ENCODE assay signal across 8 mouse cellular contexts in the genomic region with DNA sequence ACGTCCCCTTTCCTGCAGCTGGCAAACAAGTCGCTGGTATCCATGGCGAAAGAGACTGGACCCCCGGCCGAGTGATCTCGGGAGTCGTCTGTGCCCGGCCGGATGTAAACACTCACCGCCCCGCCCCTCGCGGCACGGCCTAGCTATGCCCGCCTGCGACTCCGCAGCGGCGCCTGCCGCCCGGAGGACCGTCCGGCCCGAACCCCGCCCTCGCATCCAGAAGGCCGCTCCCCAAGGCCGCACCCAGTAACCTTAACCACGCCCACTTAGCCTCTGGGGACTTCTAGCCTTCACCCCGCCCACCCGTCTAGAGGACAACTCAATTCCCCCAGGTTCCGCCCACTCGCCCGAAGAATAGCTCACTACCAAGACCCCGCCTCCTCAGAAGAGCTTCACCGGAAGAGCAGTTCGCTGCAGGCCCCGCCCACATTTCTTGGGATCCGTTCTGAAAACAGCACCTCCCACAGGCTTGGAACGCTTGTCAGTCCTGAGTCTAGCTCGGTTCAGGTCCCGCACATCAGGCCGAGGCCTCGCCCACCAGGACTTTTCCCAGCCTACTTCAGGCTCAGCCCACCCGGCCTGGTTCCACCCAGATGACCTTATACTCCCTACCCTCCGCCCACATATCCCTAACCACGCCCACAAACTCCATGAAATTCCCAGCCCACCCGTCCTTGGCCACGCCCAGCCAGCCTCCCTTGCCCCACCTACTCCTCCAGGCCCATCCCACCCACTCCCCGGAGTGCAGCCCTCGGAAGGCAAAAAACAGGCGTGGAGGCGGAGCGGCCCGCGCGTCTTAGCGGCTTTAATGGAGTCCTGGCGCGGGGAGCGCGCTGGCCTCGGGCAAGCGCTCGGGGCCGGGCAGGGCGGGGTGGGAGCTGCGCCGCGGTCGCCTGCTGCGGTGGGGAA. TPM values are rescaled to one million over a fixed set of nuclear protein-coding genes. Genes with fewer than 3 reads are reported as not detected.
DNase-seq lines count a peak whose midpoint lies in the region; ATAC-seq and TF ChIP-seq lines count a peak whose summit lies in the region.

Gene Abtb1 (minus strand): TSS at position 204 of the 909 bp plus-strand sequence.

- no peaks in the 10 kb centered on the region for H3K9me3 ChIP-seq in hindbrain, embryonic 10.5 days
- H3K9me3 ChIP-seq in lung, postnatal 0 days (ENCODE audit: low read length) = no peaks in the 10 kb centered on the region

- peak; percentile 100 for DNase-seq in MN1 (ENCODE audit: low spot score)
- DNase-seq in cerebellum, adult 9-10 months = peak; percentile 99
- DNase-seq in hindbrain, embryonic 10.5 days (ENCODE audit: low spot score) = peak; percentile 99
- peak; percentile 100 for DNase-seq in layer of hippocampus, adult 9-11 months
- DNase-seq in lung, postnatal 0 days (ENCODE audit: low spot score) = peak; percentile 100
- DNase-seq in ovary, postnatal 14 days (ENCODE audit: low spot score) = peak; percentile 99
- DNase-seq in thymus, postnatal 14 days = peak; percentile 97

- under 1% methylated on average over 72 of the region's 72 CpGs for WGBS in hindbrain, embryonic 10.5 days
- 1% methylated on average over 64 of the region's 72 CpGs for WGBS in lung, postnatal 0 days

- peak within 1 kb of the TSS; percentile 91 for H3K27ac ChIP-seq in hindbrain, embryonic 10.5 days
- H3K27ac ChIP-seq in lung, postnatal 0 days (ENCODE audit: low read length) = peak within 1 kb of the TSS; percentile 97

- peak within 1 kb of the TSS; percentile 82 for H3K9ac ChIP-seq in lung, postnatal 0 days (replicated peaks; ENCODE audit: low read depth)

- peak; percentile 65 for ATAC-seq in frontal cortex, adult (ENCODE audit: low TSS enrichment)
- peak; percentile 96 for ATAC-seq in lung, postnatal 0 days

- no peaks in the 10 kb centered on the region; the same call in 1 of the 2 replicates for H3K27me3 ChIP-seq in hindbrain, embryonic 10.5 days (ENCODE audit: insufficient read depth, poor library complexity, severe bottlenecking)
- H3K27me3 ChIP-seq in lung, postnatal 0 days (replicated peaks; ENCODE audit: insufficient read depth, low read length) = no peaks in the 10 kb centered on the region

- H3K4me2 ChIP-seq in lung, postnatal 0 days (replicated peaks; ENCODE audit: low read depth, low read length) = peak within 1 kb of the TSS; percentile 93

- no peak for TF ChIP-seq EP300 in lung, postnatal 0 days (IDR thresholded peaks at IDR 0.05)

- H3K4me3 ChIP-seq in hindbrain, embryonic 10.5 days = peak within 1 kb of the TSS; percentile 70
- peak within 1 kb of the TSS; percentile 84 for H3K4me3 ChIP-seq in lung, postnatal 0 days (ENCODE audit: low read depth, low read length)

- H3K4me1 ChIP-seq in hindbrain, embryonic 10.5 days (replicated peaks) = peaks cover 32% of the 10 kb centered on the region
- peaks cover 11% of the 10 kb centered on the region for H3K4me1 ChIP-seq in lung, postnatal 0 days (ENCODE audit: insufficient read depth, low read depth, low read length)

- H3K36me3 ChIP-seq in hindbrain, embryonic 10.5 days = peaks cover 49% of the 10 kb centered on the region
- H3K36me3 ChIP-seq in lung, postnatal 0 days (ENCODE audit: insufficient read depth, low read length) = peaks cover 20% of the 10 kb centered on the region; the same call in 1 of the 2 replicates

- TF ChIP-seq CTCF in lung, postnatal 0 days (IDR thresholded peaks at IDR 0.05) = peak; percentile 79

RNA-seq across cellular contexts. Expression of gene Abtb1, which starts in this region (rescaled TPM):
- 27.2 and 27.5 TPM in 2 replicates for polyA plus RNA-seq in hindbrain, embryonic 10.5 days (2016; fragmentation: Nextera tagmentation; extraction: Ambion mirVana)
- 59.5 and 70.3 TPM in 2 replicates for polyA plus RNA-seq in lung, postnatal 0 days (2015; fragmentation: Nextera tagmentation; extraction: Ambion mirVana)

Comparison
In these comparisons a context has a peak if more than half of its experiments do, and no peak if none do; other contexts are left out.
1. Peak in every context shown above with its lines: DNase-seq, ATAC-seq, H3K4me3 ChIP-seq and H3K27ac ChIP-seq.